Mouse (Mus musculus): ENCODE measurements at regions not wholly inside any gene's neighbourhood (a gene's known extent, or its start where the extent isn't known, plus 50 kb on each side); places are given as distances from the start of the nearest gene placed in this dataset.

- no peak for DNase-seq
Measured at GRCm38 (mm10) chr2:117570987-117571386, 228.2 kb upstream of the Rasgrp1 start.

GRCm38 (mm10) chr2:117587381-117587780, 244.6 kb upstream of the Rasgrp1 start:
- peak; percentile 14 for DNase-seq

GRCm38 (mm10) chr2:117595028-117595427, 252.2 kb upstream of the Rasgrp1 start:
- no peak for DNase-seq

- DNase-seq: no peak
Measured at GRCm38 (mm10) chr2:117597573-117597972, 254.8 kb upstream of the Rasgrp1 start.

- DNase-seq: no peak
Measured at GRCm38 (mm10) chr2:117614772-117615171, 272.0 kb upstream of the Rasgrp1 start.

- DNase-seq: no peak
Measured at GRCm38 (mm10) chr2:117618063-117618462, 275.3 kb upstream of the Rasgrp1 start.

- DNase-seq: peak; percentile 23
Measured at GRCm38 (mm10) chr2:117623955-117624354, 281.2 kb upstream of the Rasgrp1 start.

- DNase-seq: no peak
Measured at GRCm38 (mm10) chr2:117634906-117635305, 292.1 kb upstream of the Rasgrp1 start.

GRCm38 (mm10) chr2:117637397-117637796, 294.6 kb upstream of the Rasgrp1 start:
- DNase-seq: no peak

- no peak for DNase-seq
Measured at GRCm38 (mm10) chr2:117652101-117652500, 309.3 kb upstream of the Rasgrp1 start.

GRCm38 (mm10) chr2:117652647-117653046, 309.8 kb upstream of the Rasgrp1 start:
- no peak for DNase-seq

GRCm38 (mm10) chr2:117656546-117657175, 313.9 kb upstream of the Rasgrp1 start:
- DNase-seq: no peak

- peak; percentile 5 for DNase-seq
Measured at GRCm38 (mm10) chr2:117660217-117660924, 317.6 kb upstream of the Rasgrp1 start.

GRCm38 (mm10) chr2:117662653-117663052, 319.9 kb upstream of the Rasgrp1 start:
- DNase-seq: no peak

GRCm38 (mm10) chr2:117666528-117666927, 323.7 kb upstream of the Rasgrp1 start:
- DNase-seq: no peak

GRCm38 (mm10) chr2:117668137-117668536, 325.3 kb upstream of the Rasgrp1 start:
- DNase-seq: no peak

- DNase-seq: no peak
Measured at GRCm38 (mm10) chr2:117674877-117675276, 332.1 kb upstream of the Rasgrp1 start.

GRCm38 (mm10) chr2:117678650-117679049, 335.8 kb upstream of the Rasgrp1 start:
- no peak for DNase-seq

- peak; percentile 50 for DNase-seq
Measured at GRCm38 (mm10) chr2:117685836-117686453, 343.1 kb upstream of the Rasgrp1 start.

GRCm38 (mm10) chr2:117693537-117693936, 350.7 kb upstream of the Rasgrp1 start:
- peak; percentile 69 for DNase-seq

GRCm38 (mm10) chr2:117710173-117710813, 367.5 kb upstream of the Rasgrp1 start:
- peak; percentile 43 for DNase-seq

- no peak for DNase-seq
Measured at GRCm38 (mm10) chr2:117724066-117724465, 381.3 kb upstream of the Rasgrp1 start.

- DNase-seq: no peak
Measured at GRCm38 (mm10) chr2:117731253-117731652, 380.4 kb upstream of the Thbs1 start.

GRCm38 (mm10) chr2:117742413-117742812, 369.3 kb upstream of the Thbs1 start:
- DNase-seq: no peak
